Mouse (Mus musculus) retina, adult 2 months (tissue): Measurements from ENCODE around the gene Mxd4.

Experiments
- DNase-seq: peaks from one replicate; pipeline ENCODE4 v3.0.0-alpha.2; 2012; ENCODE audit warnings: low read depth, low spot score

The Mxd4 gene

GRCm38 (mm10) chr5:34197243-34197642, 9.7 kb upstream of the Mxd4 start:
- DNase-seq, result no peak

- no peak for DNase-seq
These were observed 8.9 kb upstream of the Mxd4 start for GRCm38 (mm10) chr5:34196423-34196822.

GRCm38 (mm10) chr5:34195786-34196185, 8.3 kb upstream of the Mxd4 start:
- no peak for DNase-seq

DNA sequence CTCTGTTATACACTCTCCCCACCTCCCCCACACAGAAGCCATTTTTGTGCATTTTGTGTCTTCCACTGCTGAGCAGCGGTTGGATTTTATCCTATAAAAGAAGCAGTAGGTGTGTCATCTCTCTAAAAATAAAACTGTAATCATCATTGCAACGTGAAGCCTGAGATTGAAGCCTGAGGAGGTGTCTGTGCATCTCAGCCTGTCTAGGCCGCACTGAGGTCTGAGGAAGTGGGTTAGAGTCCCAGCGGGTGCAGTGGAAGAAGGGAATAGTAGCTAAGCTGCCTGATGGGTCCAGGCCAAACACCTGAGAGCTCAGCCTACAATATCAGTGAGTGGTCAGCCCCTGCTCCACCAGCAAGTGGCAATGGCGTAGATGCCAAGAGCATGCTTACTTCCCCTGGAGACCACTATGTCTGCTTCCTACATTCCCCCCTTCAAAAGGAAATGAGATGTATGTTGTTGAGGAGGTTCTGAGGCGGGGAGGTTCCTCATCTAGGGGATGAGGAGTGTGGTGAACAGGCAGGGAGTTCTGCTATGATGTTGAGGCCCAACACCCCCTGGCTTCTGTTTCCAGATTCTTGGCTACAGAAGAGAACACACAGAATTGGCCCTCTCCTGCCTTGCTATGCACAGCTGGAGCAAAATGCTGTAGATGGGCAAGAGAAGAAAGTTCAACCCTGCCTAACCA, 7.6 kb upstream of the Mxd4 start:
- no peak for DNase-seq

- no peak for DNase-seq
These were observed 6.9 kb upstream of the Mxd4 start for GRCm38 (mm10) chr5:34194426-34194825.

DNA sequence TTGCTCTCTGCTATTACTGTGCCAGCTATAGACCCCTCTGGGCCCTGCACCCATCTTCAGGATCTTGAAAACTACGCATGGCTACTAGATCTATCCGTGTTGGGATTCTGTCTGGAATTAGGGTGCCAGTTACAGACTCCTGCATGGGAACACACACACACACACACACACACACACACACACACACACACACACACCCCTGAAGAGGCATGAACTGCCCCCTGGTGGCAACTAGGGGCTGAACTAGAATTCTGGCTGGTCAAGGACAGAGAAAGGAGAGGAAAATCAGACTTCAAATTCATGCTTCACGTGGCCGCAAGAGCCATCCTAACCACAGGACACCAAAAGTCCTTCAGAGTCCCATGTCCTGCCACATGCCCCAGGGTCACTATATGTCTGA, 4.3 kb upstream of the Mxd4 start:
- no peak for DNase-seq

GRCm38 (mm10) chr5:34191021-34191420, 3.5 kb upstream of the Mxd4 start:
- no peak for DNase-seq

DNA sequence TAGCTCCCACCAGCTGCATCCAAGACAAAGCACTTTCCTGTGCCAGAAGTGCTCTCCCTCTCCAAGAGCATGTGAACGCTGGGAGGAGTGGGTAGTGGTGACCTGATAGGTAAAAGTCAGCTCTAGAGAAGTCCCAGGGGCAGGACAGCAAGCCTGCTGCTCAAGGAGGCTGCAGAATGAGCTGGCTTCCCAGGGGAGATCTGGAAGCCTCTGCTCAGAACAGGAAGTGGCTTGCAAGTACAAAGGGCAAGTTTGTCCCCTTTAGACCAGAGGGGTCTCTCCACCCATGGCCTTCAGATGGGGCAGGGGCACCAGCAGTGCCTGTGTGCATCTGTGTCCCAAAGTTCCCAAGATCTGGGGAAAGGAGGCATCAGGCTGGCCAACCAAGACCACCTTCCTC, 2.0 kb upstream of the Mxd4 start:
- no peak for DNase-seq

GRCm38 (mm10) chr5:34188856-34189255, 1.3 kb upstream of the Mxd4 start:
- DNase-seq, result no peak

DNA sequence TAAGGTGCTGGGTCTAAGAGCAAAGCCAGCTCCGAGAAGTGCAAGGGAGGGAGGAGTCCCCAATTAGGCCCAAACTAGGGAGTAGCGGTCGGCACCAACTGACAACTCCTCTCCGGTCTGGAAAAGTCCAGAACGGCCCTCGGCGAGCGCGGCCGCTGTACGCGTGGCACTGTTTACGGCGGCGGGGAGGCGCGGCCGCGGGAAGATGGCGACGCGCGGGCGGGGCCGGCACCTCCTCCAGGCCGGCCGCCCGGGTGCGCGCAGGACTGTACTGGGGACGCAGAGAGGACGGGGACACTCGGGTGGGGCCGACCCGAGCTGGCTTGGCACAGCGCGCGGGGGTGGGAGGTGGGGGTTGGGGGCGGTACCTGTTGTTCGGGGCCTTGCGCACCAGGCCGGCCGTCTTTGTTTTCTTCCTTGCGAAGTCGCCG, 544 bp downstream of the Mxd4 start:
- no peak for DNase-seq

- no peak for DNase-seq
These were observed 1.1 kb downstream of the Mxd4 start for GRCm38 (mm10) chr5:34186391-34186790.

- DNase-seq, result no peak
These were observed 1.7 kb downstream of the Mxd4 start for GRCm38 (mm10) chr5:34185791-34186190.

DNA sequence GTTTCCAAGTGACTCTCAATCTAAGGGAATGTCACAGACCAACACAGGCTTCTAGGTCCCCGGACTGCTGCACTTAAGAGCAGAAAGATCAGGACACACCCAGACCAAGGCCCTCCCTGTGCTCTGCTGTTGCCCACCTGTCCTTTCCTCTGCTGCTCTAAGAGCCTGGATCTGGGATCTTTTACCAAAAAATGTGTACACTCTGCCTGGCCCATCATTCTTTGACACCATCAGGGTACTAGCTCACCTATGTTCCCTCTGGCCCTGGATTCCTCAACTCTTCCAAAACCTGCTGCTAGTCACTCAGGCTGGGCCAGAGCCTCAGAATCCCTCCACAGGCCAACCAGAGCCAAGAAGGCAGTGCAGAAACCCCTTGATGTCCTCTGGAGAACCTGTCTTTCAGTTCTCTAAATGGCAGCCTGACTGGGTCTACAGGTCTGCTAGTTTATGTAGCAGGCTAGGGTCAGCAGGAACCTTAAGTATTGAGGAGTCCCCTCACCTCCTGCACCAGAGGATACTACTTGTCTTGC, 2.4 kb downstream of the Mxd4 start:
- DNase-seq, result no peak

DNA sequence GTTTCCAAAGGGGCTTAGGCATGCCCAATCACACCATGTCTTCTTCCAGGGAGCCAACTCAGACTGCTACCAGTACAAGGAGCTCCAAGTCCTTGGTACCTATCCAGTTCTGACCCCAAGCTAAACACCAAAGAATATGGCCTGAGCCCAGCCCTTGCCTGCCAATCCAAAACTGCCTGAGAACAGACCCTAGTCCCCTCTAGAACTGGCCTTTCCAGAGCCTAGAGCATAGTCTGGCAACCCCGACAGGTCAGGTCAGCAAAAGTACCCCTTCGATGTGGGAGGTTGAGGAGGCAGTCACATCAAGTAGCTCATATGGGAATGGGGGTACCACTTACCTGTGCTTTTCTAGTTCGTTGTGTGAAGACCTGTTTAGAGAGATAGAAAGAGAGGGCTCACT, 3.5 kb downstream of the Mxd4 start:
- DNase-seq, result no peak

GRCm38 (mm10) chr5:34183156-34183880, 4.2 kb downstream of the Mxd4 start:
- DNase-seq, result no peak

DNA sequence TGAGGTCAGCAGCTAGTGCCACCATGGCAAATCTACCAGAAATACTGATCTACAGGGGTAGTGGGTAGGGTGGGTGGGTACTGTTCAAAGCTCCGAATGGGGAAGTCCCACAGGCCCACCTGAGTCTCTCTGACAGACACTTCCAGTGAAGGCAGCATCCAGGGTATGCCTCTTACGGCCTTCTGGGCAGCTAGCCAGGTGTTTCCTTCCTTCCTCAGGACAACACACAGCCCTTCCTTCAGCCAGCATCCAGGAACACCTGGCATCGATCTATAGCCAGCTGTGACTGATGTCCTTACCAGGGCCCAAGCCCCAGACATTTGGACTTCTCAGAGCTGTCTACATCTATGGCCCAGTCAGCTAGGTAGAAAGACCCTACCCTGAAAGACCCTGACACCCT, 5.0 kb downstream of the Mxd4 start:
- no peak for DNase-seq

DNA sequence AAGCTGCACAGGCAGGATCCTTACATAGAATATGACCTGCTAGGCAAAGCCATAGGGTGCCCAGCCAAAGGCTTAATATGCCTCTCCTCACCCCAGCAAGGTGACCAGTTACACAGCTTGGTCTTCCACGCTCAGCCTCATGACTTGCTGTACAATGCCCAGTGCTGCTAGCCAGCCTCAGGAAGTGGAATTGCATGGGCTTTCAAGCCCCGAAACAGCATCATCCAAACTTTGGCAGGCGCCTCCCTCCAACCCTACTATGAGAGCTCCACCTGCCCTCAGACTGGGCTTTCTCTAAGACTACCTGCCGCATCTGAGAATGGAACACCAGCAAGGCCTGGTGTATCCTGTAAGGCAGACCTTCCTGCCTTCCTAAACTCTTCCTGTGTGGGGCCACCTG, 9.7 kb downstream of the Mxd4 start:
- no peak for DNase-seq

DNA sequence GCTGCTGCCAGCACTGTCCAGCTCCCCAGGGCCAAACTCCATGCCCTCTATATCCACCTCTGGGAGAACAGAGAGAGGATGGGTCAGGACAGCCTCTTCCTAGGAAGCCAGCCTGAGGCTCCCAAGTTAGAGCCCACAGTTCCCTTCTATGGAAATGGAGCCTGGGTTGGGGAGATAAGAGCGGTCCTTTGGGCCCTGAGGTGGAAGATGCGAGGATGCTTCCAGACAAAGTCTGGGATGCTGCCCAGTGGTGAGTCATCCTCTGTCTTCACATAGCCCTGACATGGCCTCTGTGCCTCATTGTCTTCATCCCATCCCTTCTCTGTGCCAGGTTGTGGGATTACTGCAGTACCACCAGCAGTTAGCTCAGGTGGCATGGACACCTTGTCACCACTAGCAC, 10.4 kb downstream of the Mxd4 start:
- DNase-seq, result no peak

GRCm38 (mm10) chr5:34176691-34177090, 10.8 kb downstream of the Mxd4 start:
- no peak for DNase-seq

DNA sequence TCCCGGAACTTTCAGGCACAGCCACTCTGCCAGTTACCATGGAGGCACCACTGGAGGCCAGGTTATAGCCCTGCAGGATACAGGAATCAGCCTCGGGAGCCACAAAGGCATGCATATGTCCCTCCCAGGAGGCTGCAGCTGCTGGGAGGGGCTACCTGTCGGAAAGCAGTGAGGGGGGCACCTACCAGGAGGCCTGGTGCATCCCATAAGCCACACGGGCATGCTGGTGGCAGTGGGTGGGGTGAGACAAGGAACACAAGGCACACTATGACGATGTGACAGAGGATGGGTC, 12.2 kb downstream of the Mxd4 start:
- DNase-seq, result no peak

GRCm38 (mm10) chr5:34174550-34175402, 12.7 kb downstream of the Mxd4 start:
- DNase-seq, result no peak

DNA sequence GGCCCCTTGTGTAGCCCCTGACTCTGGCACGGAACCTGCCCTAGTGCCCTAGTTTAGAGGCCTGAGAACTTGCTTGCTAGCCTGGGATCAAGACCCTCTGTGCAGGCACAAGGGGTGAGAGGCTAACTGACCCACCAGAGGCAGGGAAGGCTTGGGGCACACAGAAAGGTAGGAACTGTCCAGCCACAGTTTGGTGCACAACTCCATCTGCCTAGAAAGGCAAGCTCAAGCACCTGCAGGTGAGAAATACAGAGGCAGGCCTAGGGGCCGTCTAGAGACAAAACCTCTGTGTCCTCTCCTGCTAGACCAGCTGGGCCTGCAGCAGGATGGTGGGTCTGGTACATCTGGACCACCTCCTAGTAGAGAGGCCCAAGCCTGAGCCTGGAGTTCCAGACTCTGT, 13.5 kb downstream of the Mxd4 start:
- no peak for DNase-seq
